Mouse (Mus musculus): ENCODE results near the gene Gm49361. TPM values are rescaled to one million over a fixed set of nuclear protein-coding genes. Genes with fewer than 3 reads are reported as not detected.

Gene Gm49361
- polyA plus RNA-seq (2014; fragmentation: Nextera tagmentation; extraction: Ambion mirVana): not detected in 2 replicates

DNA sequence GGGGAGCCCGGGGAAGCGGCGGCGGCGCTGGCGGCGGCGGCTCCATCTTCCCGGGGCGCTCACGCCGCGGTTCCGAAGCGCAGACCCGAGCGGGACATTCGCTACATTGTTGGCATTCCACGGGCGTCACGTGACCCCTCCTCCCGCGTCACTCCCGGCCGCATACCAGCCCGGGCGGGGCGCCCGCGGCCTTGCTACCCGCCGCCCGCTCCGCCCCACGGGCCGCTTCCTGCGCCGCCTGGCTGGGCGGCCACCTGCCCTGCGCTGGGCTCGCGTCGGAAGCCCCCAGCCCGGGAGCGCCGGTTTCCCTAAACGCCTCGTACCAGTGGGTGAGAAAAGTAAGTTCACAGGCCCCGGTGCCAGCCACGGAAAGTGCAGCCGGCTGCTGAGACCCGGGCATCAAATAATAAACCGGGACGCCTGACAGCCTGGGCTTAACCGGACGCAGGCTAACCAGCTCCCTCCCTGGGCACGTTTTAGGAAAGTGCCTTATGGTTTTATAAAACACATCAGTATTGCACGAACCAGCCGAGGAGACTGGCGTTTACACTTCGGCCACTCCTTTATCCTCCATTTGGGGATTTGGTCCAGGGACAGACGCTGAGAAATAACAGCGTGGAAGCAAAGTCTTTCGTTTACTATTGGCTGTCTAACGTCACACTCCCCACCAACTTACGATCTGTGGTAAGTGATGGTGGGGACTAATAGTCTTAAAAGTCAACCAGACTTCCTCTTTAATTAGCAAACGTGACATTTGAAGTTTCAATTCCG is at the start of gene Gm49361:
TSS of gene Gm49361 (minus strand) at position 103 of the 771 bp plus-strand sequence.
- under 1% methylated on average over 58 of the region's 68 CpGs for WGBS
- peaks cover 10% of the 10 kb centered on the region; the same call in 1 of the 2 replicates for H3K4me1 ChIP-seq (ENCODE audit: control insufficient read depth, insufficient read depth, low read length)
- no peaks in the 10 kb centered on the region for H3K36me3 ChIP-seq (ENCODE audit: control insufficient read depth, insufficient read depth, low read length)
- H3K4me3 ChIP-seq (ENCODE audit: low read depth, low read length): peak within 1 kb of the TSS; percentile 96
- H3K27ac ChIP-seq (ENCODE audit: low read depth, low read length): peak within 1 kb of the TSS; percentile 59
- peak within 1 kb of the TSS; percentile 93 for H3K9ac ChIP-seq (ENCODE audit: low read length)
- H3K4me2 ChIP-seq: peak within 1 kb of the TSS; percentile 85
- H3K27me3 ChIP-seq (ENCODE audit: control insufficient read depth, insufficient read depth, low read length): no peaks in the 10 kb centered on the region; the same call in 1 of the 2 replicates
- peak; percentile 97 for DNase-seq (ENCODE audit: low spot score, missing footprints)
- ATAC-seq (ENCODE audit: low FRiP score): peak; percentile 92
- H3K9me3 ChIP-seq (ENCODE audit: control insufficient read depth, low read length): no peaks in the 10 kb centered on the region

GRCm38 (mm10) chr14:57791171-57791570 is 45.3 kb upstream of the Gm49361 start:
- Histone ChIP-seq H3K9ac (ENCODE audit: low read length) (no peak overlapping the region), H3K4me3 (ENCODE audit: low read depth, low read length) (no peak overlapping the region), H3K4me1 (ENCODE audit: control insufficient read depth, insufficient read depth, low read length) (no peaks in the 10 kb centered on the region), H3K36me3 (ENCODE audit: control insufficient read depth, insufficient read depth, low read length) (no peaks in the 10 kb centered on the region), H3K9me3 (ENCODE audit: control insufficient read depth, low read length) (no peaks in the 10 kb centered on the region), H3K27me3 (ENCODE audit: control insufficient read depth, insufficient read depth, low read length) (no peaks in the 10 kb centered on the region), H3K27ac (ENCODE audit: low read depth, low read length) (no peak overlapping the region), H3K4me2 (no peak overlapping the region)
- ATAC-seq (ENCODE audit: low FRiP score) (no peak), DNase-seq (ENCODE audit: low spot score, missing footprints) (peak; percentile 14)
- 76% methylated on average over 4 of the region's 4 CpGs for WGBS

DNA sequence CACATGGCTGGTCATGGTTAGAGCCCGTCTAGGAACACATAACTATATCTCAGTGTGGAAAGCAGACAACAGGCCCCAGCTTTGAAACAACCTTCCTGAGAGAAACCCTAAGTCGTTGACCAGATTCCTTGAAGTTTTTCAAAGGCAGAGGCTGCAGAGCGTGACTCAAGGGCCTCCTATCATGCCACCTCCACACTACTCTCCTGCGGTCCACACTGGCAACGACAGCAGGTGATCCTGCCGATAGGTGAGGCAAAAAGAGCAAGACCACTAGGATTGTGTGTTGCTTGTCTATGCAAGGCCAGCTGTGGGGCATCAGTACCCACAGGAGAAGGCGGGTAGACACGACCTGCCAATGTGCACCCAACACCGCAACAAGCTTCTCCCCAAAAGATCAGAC is 43.9 kb upstream of the Gm49361 start:
- DNase-seq (ENCODE audit: low spot score, missing footprints): peak; percentile 72
- H3K9ac ChIP-seq (ENCODE audit: low read length): no peak overlapping the region
- no peaks in the 10 kb centered on the region for H3K27me3 ChIP-seq (ENCODE audit: control insufficient read depth, insufficient read depth, low read length)
- no peak overlapping the region for H3K27ac ChIP-seq (ENCODE audit: low read depth, low read length)
- H3K9me3 ChIP-seq (ENCODE audit: control insufficient read depth, low read length): no peaks in the 10 kb centered on the region
- no peak for ATAC-seq (ENCODE audit: low FRiP score)
- H3K36me3 ChIP-seq (ENCODE audit: control insufficient read depth, insufficient read depth, low read length): no peaks in the 10 kb centered on the region
- whole genome bisulfite sequencing: 94% methylated on average over 9 of the region's 9 CpGs
- no peak overlapping the region for H3K4me2 ChIP-seq
- no peaks in the 10 kb centered on the region for H3K4me1 ChIP-seq (ENCODE audit: control insufficient read depth, insufficient read depth, low read length)
- no peak overlapping the region for H3K4me3 ChIP-seq (ENCODE audit: low read depth, low read length)

- Histone ChIP-seq H3K9ac (ENCODE audit: low read length) (no peak overlapping the region), H3K4me2 (no peak overlapping the region), H3K27me3 (ENCODE audit: control insufficient read depth, insufficient read depth, low read length) (no peaks in the 10 kb centered on the region), H3K9me3 (ENCODE audit: control insufficient read depth, low read length) (no peaks in the 10 kb centered on the region), H3K4me3 (ENCODE audit: low read depth, low read length) (no peak overlapping the region), H3K27ac (ENCODE audit: low read depth, low read length) (no peak overlapping the region), H3K36me3 (ENCODE audit: control insufficient read depth, insufficient read depth, low read length) (no peaks in the 10 kb centered on the region), H3K4me1 (ENCODE audit: control insufficient read depth, insufficient read depth, low read length) (no peaks in the 10 kb centered on the region)
- ATAC-seq (ENCODE audit: low FRiP score) (no peak), DNase-seq (ENCODE audit: low spot score, missing footprints) (no peak)
- WGBS: 84% methylated on average over 2 of the region's 2 CpGs
These were observed 43.4 kb upstream of the Gm49361 start for GRCm38 (mm10) chr14:57789311-57789710.

- H3K9ac ChIP-seq (ENCODE audit: low read length): no peak overlapping the region
- no peaks in the 10 kb centered on the region for H3K9me3 ChIP-seq (ENCODE audit: control insufficient read depth, low read length)
- no peak for ATAC-seq (ENCODE audit: low FRiP score)
- H3K36me3 ChIP-seq (ENCODE audit: control insufficient read depth, insufficient read depth, low read length): no peaks in the 10 kb centered on the region
- no peak overlapping the region for H3K27ac ChIP-seq (ENCODE audit: low read depth, low read length)
- H3K4me1 ChIP-seq (ENCODE audit: control insufficient read depth, insufficient read depth, low read length): no peaks in the 10 kb centered on the region
- no peak overlapping the region for H3K4me3 ChIP-seq (ENCODE audit: low read depth, low read length)
- peak; percentile 21 for DNase-seq (ENCODE audit: low spot score, missing footprints)
- no peak overlapping the region for H3K4me2 ChIP-seq
- no peaks in the 10 kb centered on the region for H3K27me3 ChIP-seq (ENCODE audit: control insufficient read depth, insufficient read depth, low read length)
- 71% methylated on average over 4 of the region's 4 CpGs for WGBS
These were observed 41.5 kb upstream of the Gm49361 start for GRCm38 (mm10) chr14:57787406-57787805.

GRCm38 (mm10) chr14:57772157-57772815 is 26.4 kb upstream of the Gm49361 start:
- DNase-seq (ENCODE audit: low spot score, missing footprints) (no peak), ATAC-seq (ENCODE audit: low FRiP score) (no peak)
- no peak overlapping the region for H3K9ac ChIP-seq (ENCODE audit: low read length)
- H3K4me1 ChIP-seq (ENCODE audit: control insufficient read depth, insufficient read depth, low read length): no peaks in the 10 kb centered on the region
- H3K9me3 ChIP-seq (ENCODE audit: control insufficient read depth, low read length): no peaks in the 10 kb centered on the region
- H3K4me3 ChIP-seq (ENCODE audit: low read depth, low read length): no peak overlapping the region
- no peaks in the 10 kb centered on the region for H3K27me3 ChIP-seq (ENCODE audit: control insufficient read depth, insufficient read depth, low read length)
- no peaks in the 10 kb centered on the region for H3K36me3 ChIP-seq (ENCODE audit: control insufficient read depth, insufficient read depth, low read length)
- no peak overlapping the region for H3K27ac ChIP-seq (ENCODE audit: low read depth, low read length)
- 86% methylated on average over 6 of the region's 6 CpGs for WGBS
- no peak overlapping the region for H3K4me2 ChIP-seq

DNA sequence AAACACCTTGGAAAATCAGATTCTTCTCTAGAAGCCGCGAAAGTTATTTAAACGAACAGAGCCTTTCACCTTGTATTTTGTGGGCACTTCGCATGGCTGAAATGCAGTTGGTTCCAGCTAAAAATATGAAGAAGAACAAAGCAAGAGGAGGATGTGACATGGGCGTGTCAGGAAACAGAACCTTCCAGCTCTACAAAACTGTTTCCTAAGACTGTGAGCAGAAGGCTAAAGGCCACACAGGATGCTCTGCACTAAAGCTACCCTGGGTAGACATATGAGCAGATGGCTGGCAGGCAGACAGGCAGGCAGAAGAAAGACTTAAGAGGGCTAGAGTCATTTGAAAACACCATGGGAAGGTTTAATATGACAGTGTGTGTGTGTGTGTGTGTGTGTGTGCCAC is 23.2 kb upstream of the Gm49361 start:
- no peaks in the 10 kb centered on the region for H3K36me3 ChIP-seq (ENCODE audit: control insufficient read depth, insufficient read depth, low read length)
- ATAC-seq (ENCODE audit: low FRiP score) (no peak), DNase-seq (ENCODE audit: low spot score, missing footprints) (no peak)
- H3K27ac ChIP-seq (ENCODE audit: low read depth, low read length): no peak overlapping the region
- no peaks in the 10 kb centered on the region for H3K9me3 ChIP-seq (ENCODE audit: control insufficient read depth, low read length)
- no peaks in the 10 kb centered on the region for H3K4me1 ChIP-seq (ENCODE audit: control insufficient read depth, insufficient read depth, low read length)
- no peaks in the 10 kb centered on the region for H3K27me3 ChIP-seq (ENCODE audit: control insufficient read depth, insufficient read depth, low read length)
- H3K4me3 ChIP-seq (ENCODE audit: low read depth, low read length): no peak overlapping the region
- no peak overlapping the region for H3K4me2 ChIP-seq
- no peak overlapping the region for H3K9ac ChIP-seq (ENCODE audit: low read length)
- 96% methylated on average over 5 of the region's 5 CpGs for WGBS

DNA sequence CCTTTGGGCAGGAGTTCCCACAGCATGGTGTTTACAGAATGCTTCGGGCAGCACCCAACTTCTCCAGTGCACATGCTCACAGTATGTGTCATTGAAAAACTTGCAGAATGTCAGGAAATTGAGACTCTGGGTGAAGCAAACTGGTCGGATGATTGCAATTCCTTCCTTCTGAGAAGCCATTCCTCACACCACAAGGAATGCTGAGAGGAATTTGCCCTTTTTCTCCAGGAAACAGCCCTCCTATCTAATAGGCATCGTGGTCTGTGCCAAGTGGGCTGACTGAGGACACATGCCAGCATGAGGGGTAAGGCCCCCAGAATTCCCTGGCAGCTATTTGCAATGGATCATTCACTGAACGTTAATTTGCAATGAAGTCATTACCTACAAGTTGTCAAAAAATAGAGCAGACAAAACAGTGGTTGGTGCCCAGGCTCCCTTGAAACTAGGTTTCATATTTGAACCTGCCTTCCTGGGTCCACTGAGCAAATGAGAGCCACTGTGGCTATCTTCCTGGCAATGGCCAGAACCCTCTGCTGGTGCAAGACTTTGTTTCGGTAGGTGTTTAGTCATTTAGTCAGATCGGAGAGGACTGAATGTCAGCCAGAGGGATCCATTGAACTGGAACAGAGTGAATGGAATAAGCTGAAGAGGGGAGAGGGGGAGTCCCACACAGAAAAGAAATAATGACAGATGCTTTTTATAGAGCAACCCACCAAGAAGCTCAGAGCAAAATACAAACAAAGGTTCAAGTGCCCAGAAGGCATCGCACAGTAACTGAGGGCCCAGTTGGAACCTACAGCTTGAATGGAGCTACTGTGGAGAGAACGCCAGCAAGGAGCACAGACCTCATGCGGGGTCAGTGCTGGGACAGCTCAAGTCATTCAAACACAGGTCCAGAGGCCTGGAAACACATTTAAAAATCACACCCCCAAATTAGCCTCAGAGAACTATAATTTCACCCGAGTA is 14.8 kb upstream of the Gm49361 start:
- no peak overlapping the region for H3K4me2 ChIP-seq
- peak; percentile 83 for DNase-seq (ENCODE audit: low spot score, missing footprints)
- no peak for ATAC-seq (ENCODE audit: low FRiP score)
- H3K36me3 ChIP-seq (ENCODE audit: control insufficient read depth, insufficient read depth, low read length): no peaks in the 10 kb centered on the region
- WGBS: 54% methylated on average over 10 of the region's 10 CpGs
- no peak overlapping the region for H3K9ac ChIP-seq (ENCODE audit: low read length)
- H3K4me1 ChIP-seq (ENCODE audit: control insufficient read depth, insufficient read depth, low read length): no peaks in the 10 kb centered on the region; the same call in 1 of the 2 replicates
- no peaks in the 10 kb centered on the region for H3K9me3 ChIP-seq (ENCODE audit: control insufficient read depth, low read length)
- no peaks in the 10 kb centered on the region for H3K27me3 ChIP-seq (ENCODE audit: control insufficient read depth, insufficient read depth, low read length)
- no peak overlapping the region for H3K4me3 ChIP-seq (ENCODE audit: low read depth, low read length)
- no peak overlapping the region for H3K27ac ChIP-seq (ENCODE audit: low read depth, low read length)
